Mouse (Mus musculus): ENCODE measurements around the gene Prr19. TPM values are rescaled to one million over a fixed set of nuclear protein-coding genes. Genes with fewer than 3 reads are reported as not detected.

Gene Prr19
- polyA plus RNA-seq, 1 experiment from 2014 or later, result 2.2 TPM

GRCm38 (mm10) chr7:25281166-25281733 is 20.0 kb upstream of the Prr19 start:
- Histone ChIP-seq H3K9me3 (ENCODE audit: control insufficient read depth, low read length) (no peaks in the 10 kb centered on the region), H3K9ac (replicated peaks; ENCODE audit: low read depth, low read length) (peak overlapping the region; percentile 55), H3K27ac (ENCODE audit: low read length) (peak overlapping the region; percentile 100), H3K27me3 (replicated peaks; ENCODE audit: control insufficient read depth, insufficient read depth, low read length) (no peaks in the 10 kb centered on the region), H3K36me3 (ENCODE audit: control insufficient read depth, insufficient read depth) (peaks cover 13% of the 10 kb centered on the region), H3K4me1 (replicated peaks; ENCODE audit: control insufficient read depth, insufficient read depth, low read length) (peaks cover 56% of the 10 kb centered on the region), H3K4me2 (ENCODE audit: low read length) (peak overlapping the region; percentile 80), H3K4me3 (replicated peaks; ENCODE audit: low read length) (peak overlapping the region; percentile 67)
- peak; percentile 7; the same call in 1 of the 2 replicates for ATAC-seq
- 14% methylated on average over 12 of the region's 12 CpGs for WGBS

DNA sequence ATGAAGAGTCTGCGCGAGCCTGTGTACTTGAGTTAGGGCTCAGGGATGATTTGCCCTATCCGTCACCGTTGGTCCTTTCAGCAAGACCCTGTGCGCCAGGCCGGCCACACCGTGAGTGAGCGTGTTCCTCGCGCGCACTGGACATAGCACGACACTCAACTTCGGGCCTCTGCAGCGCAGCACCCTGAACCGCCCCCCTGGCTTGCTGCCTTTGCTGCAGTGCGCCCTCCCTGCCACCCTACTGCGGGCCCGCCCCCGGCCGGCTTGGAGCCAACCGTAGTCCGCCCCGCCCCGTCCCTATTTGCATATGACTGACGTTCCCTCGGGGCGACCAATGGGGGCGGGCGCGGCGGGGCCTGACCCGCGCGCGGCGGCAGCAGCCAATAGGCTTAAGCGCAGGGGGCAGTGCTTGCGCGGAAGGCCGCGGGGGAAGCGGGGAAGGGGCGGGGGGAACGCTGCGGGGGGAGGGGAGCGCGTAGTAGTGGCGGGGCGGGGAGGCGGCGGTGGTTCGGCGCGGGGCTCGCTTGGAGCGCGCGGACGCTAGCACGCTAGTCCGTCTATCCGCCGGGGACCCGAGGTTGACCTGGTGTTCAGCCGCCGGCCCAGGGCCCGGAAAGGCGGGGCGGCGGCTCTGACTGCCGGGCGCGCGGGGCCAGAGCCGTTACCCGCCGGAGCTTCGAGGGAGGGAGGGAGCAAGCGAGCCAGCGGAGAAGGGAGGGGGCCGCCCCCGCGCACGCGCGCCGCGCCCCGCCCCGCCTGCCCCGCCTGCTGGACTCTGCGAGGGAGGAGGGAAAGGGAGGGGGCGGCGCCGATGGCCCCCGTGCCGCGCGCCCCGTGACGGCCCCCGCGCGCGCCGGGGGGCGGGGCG is 19.2 kb upstream of the Prr19 start:
- H3K36me3 ChIP-seq (ENCODE audit: control insufficient read depth, insufficient read depth), result peaks cover 17% of the 10 kb centered on the region
- H3K4me1 ChIP-seq (replicated peaks; ENCODE audit: control insufficient read depth, insufficient read depth, low read length), result peaks cover 55% of the 10 kb centered on the region
- H3K4me3 ChIP-seq (replicated peaks; ENCODE audit: low read length), result peak overlapping the region; percentile 67
- under 1% methylated on average over 69 of the region's 108 CpGs for WGBS
- ATAC-seq, result peak; percentile 66
- no peaks in the 10 kb centered on the region for H3K27me3 ChIP-seq (replicated peaks; ENCODE audit: control insufficient read depth, insufficient read depth, low read length)
- H3K9ac ChIP-seq (replicated peaks; ENCODE audit: low read depth, low read length), result peak overlapping the region; percentile 85
- peak overlapping the region; percentile 93 for H3K4me2 ChIP-seq (ENCODE audit: low read length)
- H3K27ac ChIP-seq (ENCODE audit: low read length), result peak overlapping the region; percentile 100
- H3K9me3 ChIP-seq (ENCODE audit: control insufficient read depth, low read length), result no peaks in the 10 kb centered on the region

- peaks cover 25% of the 10 kb centered on the region for H3K36me3 ChIP-seq (ENCODE audit: control insufficient read depth, insufficient read depth)
- WGBS, result 0% methylated on average over 28 of the region's 36 CpGs
- H3K4me2 ChIP-seq (ENCODE audit: low read length), result peak overlapping the region; percentile 93
- peak overlapping the region; percentile 85 for H3K9ac ChIP-seq (replicated peaks; ENCODE audit: low read depth, low read length)
- no peaks in the 10 kb centered on the region for H3K9me3 ChIP-seq (ENCODE audit: control insufficient read depth, low read length)
- ATAC-seq, result no peak
- no peaks in the 10 kb centered on the region for H3K27me3 ChIP-seq (replicated peaks; ENCODE audit: control insufficient read depth, insufficient read depth, low read length)
- H3K4me3 ChIP-seq (replicated peaks; ENCODE audit: low read length), result peak overlapping the region; percentile 67
- H3K27ac ChIP-seq (ENCODE audit: low read length), result peak overlapping the region; percentile 97
- peaks cover 50% of the 10 kb centered on the region for H3K4me1 ChIP-seq (replicated peaks; ENCODE audit: control insufficient read depth, insufficient read depth, low read length)
Observed at GRCm38 (mm10) chr7:25282731-25283211, 18.4 kb upstream of the Prr19 start.

DNA sequence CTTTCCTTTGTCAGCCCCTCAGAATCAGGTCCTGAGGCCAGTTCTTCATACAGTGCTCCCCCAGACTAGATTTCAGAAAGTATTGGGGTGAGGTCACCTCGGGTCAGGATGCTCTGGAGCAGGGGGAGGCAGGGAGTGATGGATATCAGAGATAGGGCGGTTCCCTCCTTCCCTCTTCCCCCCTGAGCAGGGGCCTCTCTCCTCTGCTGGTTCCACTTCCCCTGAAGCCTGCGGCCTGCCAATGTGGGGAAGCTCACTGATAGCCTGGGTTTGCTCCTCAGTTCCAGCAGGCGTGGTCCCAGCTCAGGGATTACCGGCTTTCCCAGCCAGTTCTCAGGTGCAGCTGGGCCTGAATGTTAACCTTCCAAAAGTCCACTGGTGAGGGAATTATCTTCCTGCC is 17.6 kb upstream of the Prr19 start:
- H3K4me3 ChIP-seq (replicated peaks; ENCODE audit: low read length), result peak overlapping the region; percentile 67
- H3K4me2 ChIP-seq (ENCODE audit: low read length), result peak overlapping the region; percentile 93
- peaks cover 33% of the 10 kb centered on the region for H3K36me3 ChIP-seq (ENCODE audit: control insufficient read depth, insufficient read depth)
- H3K9ac ChIP-seq (replicated peaks; ENCODE audit: low read depth, low read length), result peak overlapping the region; percentile 85
- H3K4me1 ChIP-seq (replicated peaks; ENCODE audit: control insufficient read depth, insufficient read depth, low read length), result peaks cover 46% of the 10 kb centered on the region
- no peak for ATAC-seq
- WGBS, result 10% methylated on average over 5 of the region's 5 CpGs
- no peaks in the 10 kb centered on the region for H3K9me3 ChIP-seq (ENCODE audit: control insufficient read depth, low read length)
- no peaks in the 10 kb centered on the region for H3K27me3 ChIP-seq (replicated peaks; ENCODE audit: control insufficient read depth, insufficient read depth, low read length)
- peak overlapping the region; percentile 97 for H3K27ac ChIP-seq (ENCODE audit: low read length)

- Histone ChIP-seq H3K27me3 (replicated peaks; ENCODE audit: control insufficient read depth, insufficient read depth, low read length) (no peaks in the 10 kb centered on the region), H3K4me1 (replicated peaks; ENCODE audit: control insufficient read depth, insufficient read depth, low read length) (peaks cover 46% of the 10 kb centered on the region), H3K4me3 (replicated peaks; ENCODE audit: low read length) (peak overlapping the region; percentile 67), H3K27ac (ENCODE audit: low read length) (peak overlapping the region; percentile 35; the same call in 1 of the 2 replicates), H3K9ac (replicated peaks; ENCODE audit: low read depth, low read length) (peak overlapping the region; percentile 85), H3K36me3 (ENCODE audit: control insufficient read depth, insufficient read depth) (peaks cover 39% of the 10 kb centered on the region), H3K4me2 (ENCODE audit: low read length) (peak overlapping the region; percentile 93), H3K9me3 (ENCODE audit: control insufficient read depth, low read length) (no peaks in the 10 kb centered on the region)
- no peak for ATAC-seq
- 52% methylated on average over 2 of the region's 2 CpGs for WGBS
Observed at GRCm38 (mm10) chr7:25284171-25284570, 17.0 kb upstream of the Prr19 start.

- Histone ChIP-seq H3K9ac (replicated peaks; ENCODE audit: low read depth, low read length) (peak overlapping the region; percentile 31; the same call in 1 of the 2 replicates), H3K36me3 (ENCODE audit: control insufficient read depth, insufficient read depth) (peaks cover 45% of the 10 kb centered on the region), H3K4me2 (ENCODE audit: low read length) (peak overlapping the region; percentile 93; the same call in 1 of the 2 replicates), H3K27me3 (replicated peaks; ENCODE audit: control insufficient read depth, insufficient read depth, low read length) (no peaks in the 10 kb centered on the region), H3K4me3 (replicated peaks; ENCODE audit: low read length) (no peak overlapping the region), H3K9me3 (ENCODE audit: control insufficient read depth, low read length) (no peaks in the 10 kb centered on the region), H3K27ac (ENCODE audit: low read length) (no peak overlapping the region), H3K4me1 (replicated peaks; ENCODE audit: control insufficient read depth, insufficient read depth, low read length) (peaks cover 42% of the 10 kb centered on the region)
- 42% methylated on average over 5 of the region's 5 CpGs for WGBS
- no peak for ATAC-seq
Observed at GRCm38 (mm10) chr7:25284766-25285165, 16.4 kb upstream of the Prr19 start.

GRCm38 (mm10) chr7:25285511-25286238 is 15.5 kb upstream of the Prr19 start:
- no peak overlapping the region for H3K9ac ChIP-seq (replicated peaks; ENCODE audit: low read depth, low read length)
- 80% methylated on average over 20 of the region's 20 CpGs for WGBS
- peaks cover 48% of the 10 kb centered on the region for H3K36me3 ChIP-seq (ENCODE audit: control insufficient read depth, insufficient read depth)
- H3K4me3 ChIP-seq (replicated peaks; ENCODE audit: low read length), result no peak overlapping the region
- H3K27ac ChIP-seq (ENCODE audit: low read length), result no peak overlapping the region
- H3K27me3 ChIP-seq (replicated peaks; ENCODE audit: control insufficient read depth, insufficient read depth, low read length), result no peaks in the 10 kb centered on the region
- H3K9me3 ChIP-seq (ENCODE audit: control insufficient read depth, low read length), result no peaks in the 10 kb centered on the region
- no peak for ATAC-seq
- H3K4me2 ChIP-seq (ENCODE audit: low read length), result no peak overlapping the region
- peaks cover 33% of the 10 kb centered on the region for H3K4me1 ChIP-seq (replicated peaks; ENCODE audit: control insufficient read depth, insufficient read depth, low read length)

- WGBS, result 82% methylated on average over 8 of the region's 8 CpGs
- H3K27ac ChIP-seq (ENCODE audit: low read length), result no peak overlapping the region
Observed at GRCm38 (mm10) chr7:25286989-25287388, 14.2 kb upstream of the Prr19 start.

GRCm38 (mm10) chr7:25288011-25288410 is 13.2 kb upstream of the Prr19 start:
- H3K36me3 ChIP-seq (ENCODE audit: control insufficient read depth, insufficient read depth), result peaks cover 59% of the 10 kb centered on the region
- peaks cover 26% of the 10 kb centered on the region for H3K4me1 ChIP-seq (replicated peaks; ENCODE audit: control insufficient read depth, insufficient read depth, low read length)
- no peak overlapping the region for H3K4me3 ChIP-seq (replicated peaks; ENCODE audit: low read length)
- H3K9me3 ChIP-seq (ENCODE audit: control insufficient read depth, low read length), result no peaks in the 10 kb centered on the region
- no peak for ATAC-seq
- H3K27ac ChIP-seq (ENCODE audit: low read length), result no peak overlapping the region
- 94% methylated on average over 12 of the region's 12 CpGs for WGBS
- H3K9ac ChIP-seq (replicated peaks; ENCODE audit: low read depth, low read length), result no peak overlapping the region
- H3K4me2 ChIP-seq (ENCODE audit: low read length), result no peak overlapping the region
- no peaks in the 10 kb centered on the region for H3K27me3 ChIP-seq (replicated peaks; ENCODE audit: control insufficient read depth, insufficient read depth, low read length)

More at GRCm38 (mm10) chr7:25286989-25287388, 14.2 kb upstream of the Prr19 start:
- H3K4me2 ChIP-seq (ENCODE audit: low read length), result no peak overlapping the region
- H3K4me1 ChIP-seq (replicated peaks; ENCODE audit: control insufficient read depth, insufficient read depth, low read length), result peaks cover 24% of the 10 kb centered on the region
- no peak overlapping the region for H3K9ac ChIP-seq (replicated peaks; ENCODE audit: low read depth, low read length)
- no peak overlapping the region for H3K4me3 ChIP-seq (replicated peaks; ENCODE audit: low read length)
- no peaks in the 10 kb centered on the region for H3K9me3 ChIP-seq (ENCODE audit: control insufficient read depth, low read length)
- no peaks in the 10 kb centered on the region for H3K27me3 ChIP-seq (replicated peaks; ENCODE audit: control insufficient read depth, insufficient read depth, low read length)
- peaks cover 50% of the 10 kb centered on the region for H3K36me3 ChIP-seq (ENCODE audit: control insufficient read depth, insufficient read depth)
- ATAC-seq, result no peak

Measured in forebrain, embryonic 16.5 days (tissue).